9 mouse cellular contexts compared by ENCODE assay signal in the genomic region with DNA sequence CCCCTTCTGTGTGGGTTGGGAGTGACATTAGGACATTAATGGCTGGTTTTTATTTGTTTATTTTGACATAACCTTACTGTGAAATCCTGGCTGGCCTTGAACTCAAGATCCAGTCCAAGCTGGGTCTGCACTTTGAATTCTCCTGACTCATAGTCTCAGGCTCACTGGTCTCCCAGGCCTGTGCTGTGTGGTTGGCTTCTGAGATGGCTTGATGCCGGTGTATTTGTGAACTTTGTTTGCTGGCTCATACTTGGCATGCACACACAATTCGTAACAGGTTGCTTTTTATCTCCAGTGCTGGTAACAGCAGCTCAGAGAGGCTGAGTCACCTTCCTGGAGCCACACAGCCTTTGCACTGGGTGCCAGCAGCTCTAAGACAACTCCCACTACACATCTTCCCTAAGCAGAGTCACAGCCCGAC. TPM values are rescaled to one million over a fixed set of nuclear protein-coding genes. Genes with fewer than 3 reads are reported as not detected.
DNase-seq lines count a peak whose midpoint lies in the region; ATAC-seq and TF ChIP-seq lines count a peak whose summit lies in the region.
"Had no signal": no experiment of that assay in that cellular context is flagged by ENCODE, and none has a peak within 500 bp of the region (broad histone marks: within the 10 kb centered on the region; RNA-seq: fewer than 3 reads in every experiment).

No protein-coding gene starts in this region.

- peaks cover 3% of the 10 kb centered on the region; the same call in 1 of the 2 replicates for H3K4me1 ChIP-seq in lung, embryonic 14.5 days (ENCODE audit: insufficient read depth)
- H3K4me1 ChIP-seq in liver, embryonic 11.5 days (replicated peaks; ENCODE audit: control insufficient read depth, insufficient read depth, low read length): peaks cover 26% of the 10 kb centered on the region

- no peak overlapping the region for H3K4me3 ChIP-seq in lung, embryonic 14.5 days (ENCODE audit: low read depth, low read length)
- peak overlapping the region; percentile 96 for H3K4me3 ChIP-seq in liver, embryonic 11.5 days (ENCODE audit: low read depth, low read length)

- no peak for ATAC-seq in lung, embryonic 14.5 days (ENCODE audit: insufficient read depth)
- no peak for ATAC-seq in liver, embryonic 11.5 days (replicated peaks; ENCODE audit: low FRiP score)
- ATAC-seq: hindbrain, postnatal 0 days had no signal

- H3K27me3 ChIP-seq in lung, embryonic 14.5 days (ENCODE audit: insufficient read depth, low read length): no peaks in the 10 kb centered on the region
- H3K27me3 ChIP-seq in liver, embryonic 11.5 days (replicated peaks; ENCODE audit: control insufficient read depth, insufficient read depth, low read length): no peaks in the 10 kb centered on the region

- 93% methylated on average over 3 of the region's 3 CpGs for WGBS in lung, embryonic 14.5 days
- 77% methylated on average over 3 of the region's 3 CpGs for WGBS in liver, embryonic 11.5 days

- H3K27ac ChIP-seq in lung, embryonic 14.5 days (ENCODE audit: low read depth): no peak overlapping the region
- H3K27ac ChIP-seq in liver, embryonic 11.5 days (ENCODE audit: low read depth, low read length): peak overlapping the region; percentile 60; the same call in 1 of the 2 replicates
- H3K27ac ChIP-seq: hindbrain, postnatal 0 days had no signal

- peak overlapping the region; percentile 10; the same call in 1 of the 2 replicates for H3K4me2 ChIP-seq in lung, embryonic 14.5 days
- H3K4me2 ChIP-seq in liver, embryonic 11.5 days: peak overlapping the region; percentile 93

- H3K9ac ChIP-seq in lung, embryonic 14.5 days: no peak overlapping the region; the same call in 1 of the 2 replicates
- H3K9ac ChIP-seq in liver, embryonic 11.5 days (ENCODE audit: low read depth, low read length): peak overlapping the region; percentile 97; the same call in 1 of the 2 replicates

- no peak for TF ChIP-seq CTCF in lung, embryonic 14.5 days (IDR thresholded peaks at IDR 0.05; ENCODE audit: low read depth)

- H3K9me3 ChIP-seq in lung, embryonic 14.5 days (ENCODE audit: low read depth, low read length): no peaks in the 10 kb centered on the region
- H3K9me3 ChIP-seq in liver, embryonic 11.5 days (ENCODE audit: control insufficient read depth, low read length): no peaks in the 10 kb centered on the region

- peak; percentile 64 for DNase-seq in adrenal gland, adult 8-10 months
- DNase-seq in adrenal gland, postnatal 25 days: no peak
- no peak for DNase-seq in lung, embryonic 14.5 days
- no peak for DNase-seq in lung, postnatal 25 days (ENCODE audit: low spot score)
- no peak for DNase-seq in liver, embryonic 11.5 days (ENCODE audit: low spot score)
- no peak for DNase-seq in cerebellum, postnatal 10 days
- DNase-seq in left cerebral cortex, adult 11 months (ENCODE audit: low spot score): no peak
- DNase-seq in T-cell, adult 2 months (ENCODE audit: low spot score): no peak

- H3K36me3 ChIP-seq in lung, embryonic 14.5 days (ENCODE audit: insufficient read depth): peaks cover 50% of the 10 kb centered on the region
- peaks cover 42% of the 10 kb centered on the region for H3K36me3 ChIP-seq in liver, embryonic 11.5 days (ENCODE audit: control insufficient read depth, insufficient read depth, low read length)

RNA-seq across cellular contexts. Expression of gene Kxd1, which starts 2.0 kb away (rescaled TPM):
- 10 to 100 TPM; 77.1 to 86.6 (median 80.3) TPM for total RNA-seq in adrenal gland, adult 8-10 months (2022)
- 68.9 and 85.4 TPM in 2 replicates for total RNA-seq in adrenal gland, postnatal 25 days (2021)
- polyA plus RNA-seq in lung, embryonic 14.5 days (2014; fragmentation: Nextera tagmentation; extraction: Ambion mirVana): 56.3 and 59.0 TPM in 2 replicates
- polyA plus RNA-seq in liver, embryonic 11.5 days (2014; fragmentation: Nextera tagmentation; extraction: Ambion mirVana): 68.8 and 75.2 TPM in 2 replicates

RNA-seq across cellular contexts. Expression of gene Fkbp8, which starts 2.2 kb away (rescaled TPM):
- total RNA-seq in adrenal gland, adult 8-10 months (2022): 100 to 1,000 TPM; 352 to 405 (median 379) TPM
- total RNA-seq in adrenal gland, postnatal 25 days (2021): 361 and 404 TPM in 2 replicates
- 239 and 245 TPM in 2 replicates for polyA plus RNA-seq in lung, embryonic 14.5 days (2014; fragmentation: Nextera tagmentation; extraction: Ambion mirVana)
- polyA plus RNA-seq in liver, embryonic 11.5 days (2014; fragmentation: Nextera tagmentation; extraction: Ambion mirVana): 261 and 285 TPM in 2 replicates

RNA-seq across cellular contexts. Expression of gene Ell, which starts 9.5 kb away (rescaled TPM):
- total RNA-seq in adrenal gland, adult 8-10 months (2022): 10 to 100 TPM; 25.2 to 38.3 (median 30.3) TPM
- total RNA-seq in adrenal gland, postnatal 25 days (2021): 24.3 and 29.8 TPM in 2 replicates
- polyA plus RNA-seq in lung, embryonic 14.5 days (2014; fragmentation: Nextera tagmentation; extraction: Ambion mirVana): 18.5 and 20.0 TPM in 2 replicates
- polyA plus RNA-seq in liver, embryonic 11.5 days (2014; fragmentation: Nextera tagmentation; extraction: Ambion mirVana): 20.3 and 20.7 TPM in 2 replicates

RNA-seq across cellular contexts. Expression of gene Uba52, which starts 19.1 kb away (rescaled TPM):
- total RNA-seq in adrenal gland, adult 8-10 months (2022): 1,000 to 10,000 TPM; 1,217 to 1,378 (median 1,304) TPM
- 1,380 and 1,587 TPM in 2 replicates for total RNA-seq in adrenal gland, postnatal 25 days (2021)
- 964 and 1,036 TPM in 2 replicates for polyA plus RNA-seq in lung, embryonic 14.5 days (2014; fragmentation: Nextera tagmentation; extraction: Ambion mirVana)
- 1,024 and 1,077 TPM in 2 replicates for polyA plus RNA-seq in liver, embryonic 11.5 days (2014; fragmentation: Nextera tagmentation; extraction: Ambion mirVana)

RNA-seq across cellular contexts. Expression of gene Rex1bd, which starts 23.2 kb away (rescaled TPM):
- total RNA-seq in adrenal gland, adult 8-10 months (2022): 100 to 1,000 TPM; 126 to 165 (median 148) TPM
- 141 and 158 TPM in 2 replicates for total RNA-seq in adrenal gland, postnatal 25 days (2021)
- 113 and 126 TPM in 2 replicates for polyA plus RNA-seq in lung, embryonic 14.5 days (2014; fragmentation: Nextera tagmentation; extraction: Ambion mirVana)
- 113 and 120 TPM in 2 replicates for polyA plus RNA-seq in liver, embryonic 11.5 days (2014; fragmentation: Nextera tagmentation; extraction: Ambion mirVana)
